Mouse (Mus musculus) ES-E14 (cell line): ENCODE data around the gene Mcrip1.

Experiments
- CHD2 ChIP-seq: IDR thresholded peaks from 2 replicates; pipeline ENCODE4 v1.6.1; 2014; ENCODE audit warnings: mild to moderate bottlenecking, low read depth, low read length, inconsistent platforms
- ZC3H11A ChIP-seq: IDR thresholded peaks from 2 replicates; pipeline ENCODE4 v1.6.1; 2012; ENCODE audit warnings: low read depth, mild to moderate bottlenecking, inconsistent platforms, low read length, borderline replicate concordance

DNA sequence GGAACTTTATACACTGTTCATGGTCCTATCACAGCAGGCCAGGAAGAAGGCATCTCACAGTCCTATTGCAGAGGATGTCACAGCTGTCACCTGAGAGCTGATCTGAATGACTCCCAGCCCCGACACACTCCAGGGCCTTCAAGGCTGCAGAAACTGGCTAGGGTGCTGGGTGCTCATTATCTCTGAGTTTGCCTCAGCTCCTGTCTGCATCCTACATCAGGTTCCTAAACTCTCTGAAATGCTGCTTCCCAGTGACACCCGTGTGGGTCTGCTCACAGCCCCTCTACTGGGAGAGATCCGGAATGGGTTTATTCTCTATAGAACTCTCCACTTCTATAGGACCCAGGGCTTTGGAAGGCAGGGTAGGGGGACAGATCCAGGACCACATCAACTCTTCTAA is 1.3 kb downstream of the Mcrip1 start:
- no peak for TF ChIP-seq ZC3H11A
- TF ChIP-seq CHD2 = no peak
